Mouse (Mus musculus) gastrocnemius, postnatal 10 days (tissue): ENCODE measurements around the gene Akip1. TPM values are rescaled to one million over a fixed set of nuclear protein-coding genes. Genes with fewer than 3 reads are reported as not detected.
A peak's percentile ranks its signal among the peaks of the same experiment; 100 is the strongest.

Source experiments
- DNase-seq: peaks from one replicate; pipeline ENCODE4 v3.0.0; 2021; ENCODE audit warnings: mixed read lengths
- long read RNA-seq, 2 experiments: library from polyadenylated mRNA; stranded (forward); transcript quantifications; one replicate each; pipeline ENCODE4 v2.0.0; 2021
- total RNA-seq, 2 experiments: library from RNA; stranded (reverse); gene quantifications; 2 replicates each; pipeline ENCODE4 v1.2.3; 2021

The Akip1 gene
- total RNA-seq = 10 to 100 TPM in 1 of 2 experiments, 1 to 10 TPM in 1; 9.4 to 11.0 TPM
- long read RNA-seq, experiment 1, partial matches to known transcripts = 1 of 6 reads
- long read RNA-seq, experiment 1, other reads (novel, unspliced or antisense) = 0 of 6 reads
- long read RNA-seq, experiment 2, partial matches to known transcripts = 3 of 4 reads
- long read RNA-seq, experiment 2, other reads (novel, unspliced or antisense) = 0 of 4 reads

DNA sequence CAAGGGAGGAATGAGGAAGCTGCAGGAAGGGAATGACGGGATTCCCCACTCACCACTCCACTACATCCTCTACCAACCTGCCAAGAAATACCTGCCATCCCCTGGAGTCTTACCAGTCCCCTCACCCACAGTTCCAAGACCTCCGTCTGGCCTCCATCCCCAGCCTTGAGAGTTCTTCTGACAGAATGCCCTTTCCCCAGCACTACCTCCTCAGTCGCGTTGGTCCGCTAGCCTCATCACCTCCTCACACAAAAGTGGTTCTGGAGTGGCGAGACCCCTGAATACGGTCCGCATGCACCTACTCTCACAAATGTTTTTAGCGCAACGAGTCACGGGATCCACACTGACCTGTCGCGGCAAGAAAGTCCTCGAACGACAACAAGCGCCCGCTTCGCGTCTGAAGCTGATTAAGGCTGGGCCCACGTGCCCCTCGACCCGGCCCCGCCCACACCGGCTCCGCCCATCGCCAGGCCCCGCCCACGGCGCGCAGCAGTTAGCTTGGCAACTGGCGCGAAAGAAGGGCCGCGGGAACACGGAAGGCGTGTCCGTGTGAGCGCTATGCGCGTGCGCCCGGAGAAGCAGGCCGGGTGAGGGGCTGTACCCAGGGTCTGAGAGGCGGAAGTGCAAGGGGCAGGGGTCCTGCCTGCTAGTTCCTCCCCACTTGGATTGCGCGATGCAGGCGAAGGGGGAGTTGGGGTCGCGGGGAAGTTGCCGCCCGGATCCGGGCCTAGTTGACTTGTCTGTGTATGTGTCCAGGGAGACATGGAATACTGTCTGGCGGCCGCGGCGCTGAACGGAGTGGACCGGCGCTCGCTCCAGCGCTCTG lies at the start of gene Akip1, which contains the start of gene St5:
TSS of gene Akip1 (plus strand) at position 501 of the 826 bp plus-strand sequence.
TSS of gene St5 (minus strand) at position 416 of the 826 bp plus-strand sequence.
- DNase-seq = peak; percentile 98

DNA sequence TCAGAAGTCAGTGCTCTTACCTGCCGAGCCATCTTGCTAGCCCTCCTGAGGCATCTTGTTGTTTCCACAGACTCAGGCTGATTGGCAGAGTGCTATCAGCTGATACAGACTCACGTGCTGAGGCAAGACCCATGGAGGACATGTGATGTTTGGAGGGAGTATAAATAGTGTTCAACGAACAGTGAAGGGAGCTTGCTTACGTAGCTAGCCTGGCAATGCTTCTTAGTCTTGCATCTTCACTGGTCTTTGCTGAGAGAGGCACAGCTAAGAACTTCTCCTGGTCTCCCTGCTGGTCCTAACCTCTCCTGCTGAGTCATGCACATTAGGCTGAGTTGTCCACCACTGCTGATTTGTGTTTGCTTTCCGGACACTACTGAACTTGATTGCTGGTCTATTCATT lies 48.6 kb upstream of the Akip1 start:
- DNase-seq = no peak

DNA sequence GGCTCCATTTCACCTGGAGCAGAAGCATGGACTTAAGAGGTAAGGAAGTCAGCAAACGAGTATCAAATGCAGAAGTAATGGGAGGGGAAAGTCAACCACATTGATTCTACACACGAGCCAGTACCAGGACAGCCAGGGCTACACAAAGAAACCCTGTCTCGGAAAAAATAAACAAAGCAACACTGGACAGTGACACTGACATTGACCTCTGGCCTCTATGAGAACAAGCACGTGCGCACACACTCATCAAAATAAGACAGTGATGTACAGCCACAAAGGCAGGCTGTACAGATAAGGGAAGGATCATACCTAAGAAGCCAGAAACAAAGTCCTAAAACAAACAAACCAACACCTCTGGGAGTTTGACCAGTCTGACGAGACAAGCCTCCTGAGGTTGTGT lies 45.6 kb upstream of the Akip1 start:
- no peak for DNase-seq

DNA sequence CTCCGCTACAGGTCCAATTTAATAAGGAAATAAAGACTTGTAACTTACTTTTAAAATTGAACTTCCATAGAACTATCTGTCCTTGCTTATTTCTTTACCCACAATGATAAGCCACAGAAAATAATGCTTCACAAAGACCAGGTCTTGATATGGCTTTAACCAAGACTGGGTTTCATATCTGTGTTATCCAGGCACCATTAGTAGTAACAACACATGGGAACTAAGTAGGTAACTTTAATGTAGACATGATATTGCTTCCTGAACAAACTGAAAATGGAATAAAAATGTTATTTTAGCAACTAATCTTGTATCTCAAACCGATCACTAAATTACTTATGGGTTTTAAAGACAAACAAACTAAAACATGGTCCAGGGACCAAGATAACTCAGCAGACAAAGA lies 44.2 kb upstream of the Akip1 start:
- no peak for DNase-seq

DNA sequence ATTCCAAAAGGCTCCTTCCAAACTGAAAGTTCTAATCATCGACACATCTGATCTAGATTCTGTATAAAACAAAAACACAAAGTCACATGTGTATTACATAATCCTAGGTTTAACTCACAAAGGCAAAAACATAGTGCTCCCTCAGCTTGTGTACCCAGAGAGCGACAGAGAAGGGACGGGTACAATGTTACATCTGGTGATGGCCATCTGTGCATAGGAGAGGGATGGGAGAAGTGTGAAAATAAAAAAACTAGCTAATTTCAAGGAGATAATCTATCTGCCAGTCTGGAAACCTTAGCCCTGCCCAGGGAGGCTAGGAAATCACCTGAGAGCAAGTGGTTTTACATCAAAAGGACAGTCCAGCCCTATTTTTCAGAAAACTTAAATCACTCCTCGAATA lies 40.9 kb upstream of the Akip1 start:
- DNase-seq = no peak

DNA sequence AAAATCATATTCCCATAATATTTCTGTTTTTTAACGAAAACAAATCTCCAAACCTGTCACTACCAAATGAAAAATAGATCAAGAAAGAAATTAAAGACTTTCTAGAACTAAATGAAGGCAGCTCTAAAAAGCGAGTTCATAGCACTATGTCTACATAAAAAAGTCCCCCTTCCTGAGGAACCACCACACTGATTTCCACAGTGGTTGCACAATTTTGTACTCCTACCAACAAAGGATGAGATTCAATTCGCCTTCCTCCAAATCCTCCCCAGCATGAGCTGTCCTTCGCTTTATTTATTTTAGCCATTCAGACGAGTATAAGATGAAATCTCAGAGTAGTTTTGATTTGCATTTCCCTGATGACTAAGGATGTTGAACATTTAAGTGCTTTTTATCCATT lies 36.8 kb upstream of the Akip1 start:
- DNase-seq = no peak

DNA sequence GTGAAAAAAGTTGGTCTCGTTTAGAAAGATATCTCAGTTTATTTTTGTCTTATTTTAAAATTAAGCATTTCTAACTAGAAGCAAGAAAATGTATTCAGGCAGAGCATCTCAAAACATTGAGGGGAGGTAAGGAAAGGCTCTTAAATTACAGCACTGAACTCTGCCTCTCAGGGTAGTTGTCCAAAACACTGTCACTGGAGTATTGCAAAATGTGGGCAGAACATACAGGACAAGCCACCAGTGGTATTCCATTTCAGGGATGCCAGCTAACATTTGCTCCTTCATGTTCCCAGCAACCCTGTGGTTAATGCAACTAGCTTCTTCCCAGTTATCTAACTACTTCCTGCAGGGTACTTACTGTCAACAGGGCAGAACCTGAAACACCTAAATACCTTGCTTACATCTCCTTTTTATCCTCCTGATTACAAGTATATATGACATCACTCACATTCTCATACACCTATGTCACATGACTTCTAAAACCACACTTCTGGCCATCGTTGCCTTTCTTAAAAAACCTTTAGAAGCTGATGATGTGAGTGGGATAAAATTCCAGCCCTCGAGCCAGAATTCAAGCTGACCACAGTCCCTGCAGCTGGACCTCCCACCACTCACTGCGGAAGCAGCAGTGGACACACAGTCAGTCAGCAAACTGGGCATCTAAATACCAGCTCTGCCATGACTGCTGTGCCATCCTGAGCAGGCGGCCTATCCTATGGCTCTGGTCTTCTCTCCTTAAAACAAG lies 33.9 kb upstream of the Akip1 start:
- no peak for DNase-seq

DNA sequence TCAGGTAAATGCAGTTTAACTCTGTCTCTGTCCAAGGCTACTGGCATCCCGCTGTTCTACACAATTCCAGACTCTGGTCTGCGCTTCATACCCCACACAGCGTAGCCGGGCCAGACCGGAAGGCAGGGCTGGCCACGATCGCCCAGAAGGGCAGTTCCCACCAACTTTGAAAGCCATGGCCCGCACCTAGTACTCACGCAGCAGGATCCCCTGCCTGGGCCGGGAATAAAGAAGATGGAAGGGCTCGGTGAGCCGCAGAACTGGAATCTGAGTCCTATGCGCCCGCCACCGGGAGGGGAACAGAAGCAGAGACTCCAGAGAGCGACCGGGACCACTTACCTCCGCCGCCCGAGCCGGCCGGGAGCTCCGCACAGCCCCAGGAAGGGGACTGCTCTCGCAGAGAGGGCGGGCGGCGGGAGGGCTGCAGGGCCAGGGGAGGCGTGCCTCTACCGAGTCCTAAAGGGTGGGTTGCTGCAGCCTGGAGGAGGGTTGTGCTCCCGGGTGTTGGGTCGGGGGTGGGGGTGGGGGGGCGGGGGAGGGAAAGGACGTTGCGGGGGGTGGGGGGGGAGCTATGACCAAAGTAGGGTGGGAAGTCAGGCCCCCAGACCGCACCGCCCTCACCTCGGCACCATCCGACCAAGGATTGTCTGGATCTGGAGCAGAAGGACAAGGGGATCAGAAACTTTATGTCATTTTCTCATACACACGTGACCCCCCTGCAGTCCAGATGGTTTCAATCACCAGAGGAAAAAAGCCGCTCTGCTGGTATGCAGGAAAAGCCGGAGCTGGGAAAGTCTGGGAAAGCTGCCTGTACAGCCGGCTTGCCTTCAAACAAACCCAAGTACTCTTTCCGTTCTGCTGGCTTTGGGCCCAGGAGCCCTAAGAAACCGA lies 31.7 kb upstream of the Akip1 start:
- DNase-seq = peak; percentile 75

DNA sequence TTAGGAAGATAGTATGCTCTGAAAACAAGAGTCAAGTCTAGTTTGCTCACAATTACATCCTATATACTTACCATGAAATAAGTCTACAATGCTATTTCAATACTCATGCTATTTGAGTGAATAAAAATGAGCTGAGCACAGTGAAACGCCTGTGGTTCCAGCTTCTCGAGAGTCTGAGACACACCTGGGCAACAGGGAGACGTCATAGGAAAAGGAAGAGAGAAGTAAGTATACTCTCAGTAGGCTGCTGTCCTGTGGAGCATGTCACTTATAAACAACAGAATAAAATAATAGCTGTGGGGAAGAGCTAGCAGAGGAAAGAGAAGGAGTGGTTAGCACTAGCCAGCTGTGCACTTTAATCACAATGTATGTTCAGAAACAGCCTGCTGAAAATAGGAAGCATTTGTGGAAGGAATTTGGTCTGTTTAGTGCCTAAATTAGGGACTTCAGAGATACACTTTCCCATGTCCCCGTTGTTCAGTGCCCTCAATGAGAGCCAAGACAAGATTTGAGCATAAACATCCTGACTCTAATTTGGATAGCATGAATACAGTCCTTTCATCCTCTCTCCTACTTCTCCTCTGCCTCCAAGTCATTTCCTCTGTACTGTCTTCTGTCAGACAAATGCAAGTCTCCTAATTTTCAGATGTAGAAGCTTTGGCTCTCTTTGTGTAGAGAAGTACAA lies 28.4 kb upstream of the Akip1 start:
- no peak for DNase-seq

DNA sequence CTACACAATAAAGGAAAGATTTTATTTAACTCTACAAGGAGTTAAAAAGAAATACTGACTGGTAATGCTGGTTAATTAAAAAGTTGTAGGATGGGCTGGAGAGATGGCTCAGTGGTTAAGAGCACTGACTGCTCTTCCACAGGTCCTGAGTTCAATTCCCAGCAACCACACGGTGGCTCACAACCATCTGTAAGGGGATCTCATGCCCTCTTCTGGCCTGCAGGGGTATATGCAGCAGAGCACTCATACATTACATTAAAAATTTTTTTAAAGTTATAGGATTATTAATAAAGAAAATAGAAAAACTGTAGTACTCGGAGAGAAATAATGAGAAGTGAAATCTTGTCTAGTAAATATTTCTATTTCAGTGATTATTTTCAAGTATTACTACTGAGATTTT lies 23.2 kb upstream of the Akip1 start:
- DNase-seq = no peak

DNA sequence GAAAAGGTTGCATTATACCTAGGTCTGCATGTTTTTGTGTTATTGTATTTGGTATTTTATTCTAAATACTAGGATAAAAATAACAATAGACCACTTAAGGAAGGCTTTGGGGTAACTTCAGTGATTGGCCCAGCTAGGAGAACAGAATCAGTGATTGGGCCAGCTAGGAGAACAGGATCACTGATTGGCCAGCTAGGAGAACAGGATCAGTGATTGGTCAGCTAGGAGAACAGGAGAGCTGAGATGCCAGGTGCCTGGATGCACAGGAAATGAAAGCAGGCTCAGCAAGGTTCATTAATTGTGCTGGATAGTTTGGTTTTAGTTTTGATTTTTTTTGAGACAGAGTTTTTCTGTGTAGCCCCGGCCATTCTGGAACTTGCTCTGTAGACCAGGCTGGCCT lies 22.6 kb upstream of the Akip1 start:
- DNase-seq = no peak

DNA sequence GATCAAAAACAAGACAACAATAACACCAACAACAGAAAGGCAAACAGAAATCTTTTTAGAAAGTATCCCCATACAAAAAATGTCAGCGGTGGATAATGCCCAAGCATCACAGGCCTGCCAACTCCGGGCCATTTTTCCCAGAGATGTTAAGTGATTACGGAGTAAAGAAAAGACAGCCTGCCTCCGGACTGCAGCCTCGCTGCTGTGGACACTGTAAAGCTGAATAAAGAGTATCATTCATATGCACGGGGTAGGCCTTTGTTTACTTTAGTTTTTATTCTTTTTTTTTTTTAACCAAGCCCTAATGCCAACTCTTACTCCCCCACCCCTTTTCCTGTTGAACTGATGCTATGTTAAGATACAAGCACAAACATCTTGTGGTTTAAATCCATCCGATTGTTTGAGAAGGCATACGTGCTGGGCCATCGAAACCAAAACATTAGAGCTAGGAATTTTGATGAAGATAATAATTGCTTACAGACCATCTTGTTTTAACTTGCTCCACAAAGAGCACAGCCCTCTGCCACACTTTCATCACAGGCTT lies 16.8 kb upstream of the Akip1 start:
- DNase-seq = no peak

DNA sequence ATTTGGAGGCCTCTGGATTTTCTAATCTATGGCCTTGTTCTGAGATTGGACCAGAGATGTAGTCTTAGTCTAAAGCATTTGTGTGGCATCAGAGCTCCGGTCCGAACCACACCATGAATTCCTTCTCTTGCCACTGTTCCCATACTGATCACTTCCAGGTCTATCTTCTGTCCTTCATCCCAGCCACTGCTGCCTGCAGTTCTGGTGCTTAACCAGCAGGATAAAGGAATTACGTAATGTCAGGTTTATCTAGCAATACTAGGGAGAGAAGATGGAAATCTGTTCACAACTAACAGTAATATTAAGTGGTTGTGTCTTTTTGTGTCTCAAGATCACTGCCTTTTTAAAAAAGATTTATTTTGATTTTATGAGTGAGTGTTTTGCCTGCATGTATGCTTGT lies 13.4 kb upstream of the Akip1 start:
- no peak for DNase-seq

DNA sequence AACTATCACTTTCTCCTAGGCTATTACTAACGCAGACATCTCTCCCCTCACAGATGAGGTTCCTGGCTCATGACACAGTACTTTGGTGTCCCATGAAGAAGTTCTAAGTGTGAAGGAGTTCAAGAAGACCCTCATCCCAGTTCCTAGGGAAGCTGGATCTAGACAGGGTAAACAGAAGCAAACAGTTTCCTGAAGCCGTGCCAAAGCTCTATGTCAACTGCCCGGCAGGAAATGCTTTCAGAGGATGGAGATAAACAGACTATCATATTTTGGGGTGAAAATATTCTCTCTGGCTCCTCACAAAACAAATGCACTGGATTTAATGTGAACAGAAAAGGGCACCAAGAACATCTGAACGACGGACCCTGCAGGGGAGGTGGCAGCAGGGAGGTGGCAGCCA lies 12.5 kb upstream of the Akip1 start:
- no peak for DNase-seq

DNA sequence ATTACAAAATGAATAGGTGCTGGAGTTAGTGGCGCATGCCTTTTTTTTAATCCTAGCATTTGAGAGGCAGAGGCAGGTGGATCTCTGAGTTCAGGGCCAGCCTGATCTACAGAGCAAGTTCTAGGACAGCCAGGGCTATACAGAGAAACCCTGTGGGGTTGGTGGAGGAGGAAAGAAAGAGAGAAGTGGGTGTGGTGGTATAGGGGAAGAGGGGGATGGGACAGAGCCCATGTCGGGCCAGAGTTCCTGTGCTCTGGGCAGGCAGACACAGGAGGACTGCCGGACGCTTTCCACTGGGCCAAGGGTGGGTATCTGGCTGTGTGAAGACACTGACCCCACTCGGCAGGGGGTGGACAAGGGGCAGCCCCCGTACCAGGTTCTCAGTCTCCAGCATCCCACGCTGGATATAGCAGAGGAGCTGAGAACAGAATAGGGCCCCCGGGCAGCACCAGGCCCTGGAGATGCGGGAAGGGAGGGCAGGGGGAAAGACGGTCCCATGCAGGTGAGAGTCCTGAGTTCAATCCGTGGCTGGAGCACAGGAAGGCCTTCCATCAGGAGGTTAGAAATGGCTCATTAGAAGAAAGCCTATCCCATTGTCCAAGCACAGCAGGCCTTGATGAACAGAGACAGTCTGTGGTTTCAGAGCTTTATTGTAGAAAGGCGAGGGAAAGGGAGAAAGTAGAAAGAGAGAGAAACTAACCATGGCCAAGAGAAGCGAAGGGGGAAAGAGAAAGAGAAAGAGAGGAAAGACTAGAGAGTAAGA lies 8.7 kb upstream of the Akip1 start:
- no peak for DNase-seq

DNA sequence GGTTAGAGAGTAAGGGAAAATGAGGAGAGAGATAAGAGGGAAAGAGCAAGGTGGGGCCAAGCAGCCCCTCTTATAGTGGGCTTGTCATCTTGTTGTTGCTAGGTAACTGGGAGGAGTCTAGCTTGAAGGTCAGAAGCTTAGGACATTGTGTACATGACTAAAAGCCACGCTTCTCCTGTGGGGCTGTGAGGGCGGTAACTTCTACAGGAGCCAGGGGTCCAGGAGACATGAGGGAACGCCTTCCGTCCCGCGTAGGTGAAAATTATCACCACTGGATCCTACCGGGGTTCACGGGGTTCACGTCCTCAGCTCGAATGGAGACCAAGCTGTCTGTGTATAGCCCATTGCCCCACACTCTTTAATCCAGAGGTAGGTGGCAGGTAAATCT lies 8.2 kb upstream of the Akip1 start:
- DNase-seq = no peak

DNA sequence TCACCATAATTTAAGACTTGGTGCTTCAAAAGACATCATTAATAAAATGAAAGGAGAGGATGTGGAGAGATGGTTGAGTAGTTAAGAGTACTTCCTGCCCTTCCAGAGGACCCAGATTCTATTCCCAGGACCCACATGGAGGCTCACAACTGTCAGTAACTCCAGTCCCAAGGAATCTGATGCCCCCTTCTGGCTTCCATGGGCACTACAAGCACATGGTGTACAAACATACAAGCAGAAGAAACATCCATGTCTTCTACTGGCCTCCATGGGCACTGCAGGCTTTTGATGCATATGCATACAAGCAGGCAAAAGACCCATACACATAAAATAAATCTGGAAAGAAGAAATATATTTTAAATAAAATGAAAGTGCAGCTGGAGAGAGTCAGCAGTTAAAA lies 3.3 kb upstream of the Akip1 start:
- no peak for DNase-seq

DNA sequence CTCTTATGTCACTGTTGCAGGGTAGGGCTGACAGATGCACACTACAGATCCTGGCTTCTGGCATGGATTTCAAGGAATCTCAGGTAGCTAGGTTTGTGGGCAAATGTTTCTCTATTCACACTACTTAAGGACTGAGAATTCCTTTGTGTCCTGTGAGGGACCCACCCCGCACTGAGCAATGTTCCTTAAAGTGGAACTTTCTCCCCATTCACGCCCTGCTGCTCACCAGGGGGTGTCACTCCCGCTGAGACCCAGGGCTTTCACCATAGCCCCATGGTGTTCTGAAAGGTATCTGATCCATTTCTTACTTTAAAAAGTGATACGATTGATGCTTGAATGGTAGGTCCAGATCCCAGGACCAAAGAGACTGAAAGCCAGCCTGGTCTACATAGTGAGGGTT lies 769 bp upstream of the Akip1 start:
- no peak for DNase-seq

DNA sequence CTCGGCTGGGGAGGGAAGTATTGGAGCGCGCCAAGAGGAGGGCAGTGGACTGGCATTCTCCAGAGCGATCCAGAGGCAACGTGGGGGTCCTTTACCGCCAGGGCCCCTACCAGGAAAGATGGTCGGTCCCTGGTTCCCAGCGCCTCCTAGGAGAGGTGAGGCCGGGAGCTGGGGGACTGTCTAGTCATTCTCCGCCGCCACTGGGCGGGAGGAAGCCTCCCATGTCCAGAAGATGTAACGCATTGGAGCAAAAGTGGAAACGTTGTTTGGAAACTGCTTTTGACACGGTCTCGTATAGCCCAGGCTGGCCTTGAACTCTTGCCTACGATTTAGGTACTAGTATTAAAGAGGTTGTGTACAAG lies 507 bp downstream of the Akip1 start:
- no peak for DNase-seq

DNA sequence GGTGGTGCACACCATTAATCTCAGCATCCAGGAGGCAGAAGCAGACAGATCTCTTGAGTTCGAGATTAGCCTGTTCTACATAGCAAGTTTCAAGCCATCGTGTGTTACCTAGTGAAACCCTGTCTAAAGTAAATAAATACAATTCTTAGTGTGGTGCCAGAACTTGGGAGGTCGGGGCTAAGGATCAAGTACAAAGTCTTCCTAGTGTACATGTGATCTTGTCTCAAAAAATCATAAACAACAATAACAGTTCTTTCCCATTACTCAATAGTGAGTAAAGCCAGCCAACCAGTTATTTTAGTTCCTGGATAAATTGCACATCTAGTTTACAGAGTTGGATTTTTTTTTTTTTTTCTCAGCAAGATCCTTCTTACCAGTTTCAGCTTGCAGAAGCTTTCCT lies 971 bp downstream of the Akip1 start:
- no peak for DNase-seq
